Mouse (Mus musculus) lung, postnatal 25 days (tissue): ENCODE data around the gene Vav2.

Experiments
- DNase-seq: peaks from one replicate; pipeline ENCODE4 v3.0.0; 2022; ENCODE audit warnings: low spot score

Gene Vav2

DNA sequence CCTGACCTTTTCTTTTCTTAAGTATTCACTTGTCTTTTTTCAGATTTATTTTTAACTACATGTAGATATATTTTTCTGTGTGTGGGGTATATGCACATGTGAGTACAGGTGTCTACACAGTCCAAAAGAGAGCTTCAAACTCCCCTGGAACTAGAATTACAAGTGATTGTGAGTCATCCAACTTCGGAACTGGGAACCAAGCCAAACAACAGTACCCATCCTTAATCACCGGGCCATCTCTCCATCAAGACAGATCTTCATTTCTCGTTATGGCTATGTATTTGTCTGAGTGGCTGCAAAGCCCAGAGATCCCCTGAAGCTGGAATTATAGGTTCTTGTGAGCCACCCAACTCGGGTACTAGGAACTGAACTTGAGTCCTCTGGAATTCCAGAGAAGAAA is 61.5 kb downstream of the Vav2 start:
- DNase-seq = no peak

DNA sequence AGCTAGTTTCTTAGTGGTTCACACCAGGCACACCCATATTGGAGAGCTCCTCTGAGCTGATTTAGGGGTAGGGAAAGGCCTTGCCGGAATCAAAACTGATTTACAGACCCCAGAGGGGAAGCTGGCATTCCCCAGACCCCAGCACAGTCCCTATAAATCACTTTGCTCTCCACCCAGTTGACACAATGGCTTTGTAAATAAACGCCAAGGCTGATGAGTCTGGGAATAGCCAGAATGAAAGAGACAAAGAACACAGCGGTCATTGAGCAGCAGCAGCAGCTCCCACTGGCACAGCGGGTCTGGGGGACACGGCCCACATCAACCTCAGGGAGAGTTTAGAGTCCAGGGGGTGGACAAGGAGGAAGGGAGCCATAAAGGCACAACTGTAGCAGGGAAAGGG is 65.0 kb downstream of the Vav2 start:
- DNase-seq = no peak

GRCm38 (mm10) chr2:27358461-27358860 is 68.4 kb downstream of the Vav2 start:
- DNase-seq = no peak

GRCm38 (mm10) chr2:27355684-27356083 is 71.1 kb downstream of the Vav2 start:
- no peak for DNase-seq

- DNase-seq = no peak
These were observed 72.1 kb downstream of the Vav2 start for GRCm38 (mm10) chr2:27354610-27355211.

DNA sequence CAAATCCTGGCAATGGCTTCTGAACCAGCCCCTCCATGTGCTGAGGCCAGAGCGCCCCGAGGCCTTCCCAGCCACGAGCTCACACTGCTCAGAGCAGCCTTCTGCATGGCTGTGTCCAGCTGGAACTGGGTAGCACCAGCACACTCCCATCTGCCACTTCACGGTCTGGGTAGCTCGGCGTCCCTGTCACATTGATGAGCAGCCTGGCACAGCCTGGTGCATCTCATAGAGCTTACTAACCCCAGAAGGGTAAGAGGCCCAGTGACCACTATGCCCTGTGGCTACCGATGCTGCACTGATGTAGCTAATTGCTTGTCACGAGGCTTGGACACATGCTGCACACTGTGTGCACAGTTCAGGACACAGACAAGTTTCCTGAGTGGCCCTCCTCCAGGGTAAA is 74.1 kb downstream of the Vav2 start:
- DNase-seq = no peak

DNA sequence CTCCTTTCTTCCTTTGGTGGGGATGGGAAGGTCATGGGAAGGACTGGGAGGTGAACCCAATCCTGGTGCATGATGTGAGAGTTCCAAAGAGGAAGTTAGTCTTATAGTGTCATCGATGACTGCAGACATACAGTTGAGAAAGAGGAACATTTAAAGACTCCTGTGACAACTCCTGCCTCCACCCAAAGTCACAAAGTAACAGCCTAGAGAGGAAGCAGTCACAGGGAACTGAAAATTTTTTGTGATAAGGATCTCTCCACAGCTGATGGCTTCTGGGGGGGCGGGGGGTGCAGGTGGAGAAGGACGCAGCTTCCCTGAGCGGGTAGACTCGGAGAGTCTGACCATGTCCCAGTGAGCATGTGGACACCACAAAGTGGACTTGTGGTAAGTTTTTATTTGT is 76.5 kb downstream of the Vav2 start:
- no peak for DNase-seq

DNA sequence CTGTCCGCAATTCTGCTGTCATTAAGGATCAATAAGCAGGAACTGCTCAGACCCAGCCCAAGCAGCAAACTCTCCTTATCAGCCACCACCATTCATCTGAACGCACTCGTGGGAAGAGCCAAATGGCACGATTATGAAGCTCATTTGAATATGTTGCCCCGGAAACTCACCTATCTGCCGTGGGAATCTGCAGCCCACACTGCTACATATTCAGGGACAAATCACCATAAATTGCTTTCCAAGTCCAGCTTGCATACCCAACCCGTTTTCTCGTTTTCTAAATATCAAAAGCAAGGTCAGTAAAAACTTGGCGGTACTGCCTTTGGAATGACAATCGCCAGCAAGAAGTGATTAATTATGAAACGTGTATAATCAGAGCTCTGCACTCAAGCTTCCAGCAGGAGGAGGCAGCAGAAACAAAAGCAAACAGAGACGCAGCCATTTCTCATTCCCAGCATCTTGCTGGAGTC is 82.8 kb downstream of the Vav2 start:
- no peak for DNase-seq

- DNase-seq = no peak
These were observed 86.2 kb downstream of the Vav2 start for GRCm38 (mm10) chr2:27340682-27341081.

DNA sequence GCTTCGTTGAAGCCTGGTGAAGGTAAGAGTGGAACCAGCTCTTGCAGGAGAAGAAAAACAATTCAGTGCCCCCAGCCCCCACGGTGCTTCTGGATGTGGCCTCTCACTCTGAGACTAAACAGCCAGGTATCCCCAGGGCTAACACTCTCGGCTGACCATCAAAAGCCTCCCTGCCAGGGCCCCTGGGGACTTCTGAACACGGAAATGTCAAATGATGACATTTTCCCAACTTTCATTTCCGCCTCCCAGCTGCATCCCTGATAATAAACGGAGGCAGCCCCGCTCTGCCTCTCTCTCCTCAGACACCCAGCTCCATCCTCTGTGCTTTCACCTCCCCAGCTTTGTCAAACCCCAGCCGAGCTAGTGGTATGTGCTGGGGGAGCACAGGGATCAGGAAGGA is 87.8 kb downstream of the Vav2 start:
- DNase-seq = no peak

- no peak for DNase-seq
These were observed 89.6 kb downstream of the Vav2 start for GRCm38 (mm10) chr2:27337261-27337660.

- DNase-seq = no peak
These were observed 90.2 kb downstream of the Vav2 start for GRCm38 (mm10) chr2:27336600-27336999.

GRCm38 (mm10) chr2:27334816-27335215 is 92.0 kb downstream of the Vav2 start:
- no peak for DNase-seq

GRCm38 (mm10) chr2:27331560-27331959 is 95.3 kb downstream of the Vav2 start:
- DNase-seq = no peak

DNA sequence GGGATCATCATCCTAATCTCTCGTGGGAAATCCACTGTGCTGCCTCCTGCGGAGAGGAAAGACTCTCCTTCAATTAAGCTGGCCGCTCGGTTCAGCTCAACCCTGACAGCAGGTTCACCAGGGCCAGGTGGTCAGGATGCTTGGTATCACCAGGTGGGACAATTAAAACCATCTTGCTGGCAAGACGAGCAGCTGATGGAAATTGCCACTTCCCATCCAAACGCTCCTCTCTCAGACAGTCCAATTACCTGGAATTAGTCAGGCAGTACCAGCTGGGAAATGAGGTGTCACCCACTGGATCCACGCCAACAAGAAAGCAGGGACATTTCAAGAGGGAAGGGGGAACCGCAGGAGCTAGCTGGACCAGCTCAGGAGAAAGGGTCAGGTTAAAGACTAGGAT is 96.4 kb downstream of the Vav2 start:
- no peak for DNase-seq

- DNase-seq = no peak
These were observed 97.3 kb downstream of the Vav2 start for GRCm38 (mm10) chr2:27329386-27330060.

- DNase-seq = peak; percentile 62
These were observed 98.2 kb downstream of the Vav2 start for GRCm38 (mm10) chr2:27328613-27329041.

DNA sequence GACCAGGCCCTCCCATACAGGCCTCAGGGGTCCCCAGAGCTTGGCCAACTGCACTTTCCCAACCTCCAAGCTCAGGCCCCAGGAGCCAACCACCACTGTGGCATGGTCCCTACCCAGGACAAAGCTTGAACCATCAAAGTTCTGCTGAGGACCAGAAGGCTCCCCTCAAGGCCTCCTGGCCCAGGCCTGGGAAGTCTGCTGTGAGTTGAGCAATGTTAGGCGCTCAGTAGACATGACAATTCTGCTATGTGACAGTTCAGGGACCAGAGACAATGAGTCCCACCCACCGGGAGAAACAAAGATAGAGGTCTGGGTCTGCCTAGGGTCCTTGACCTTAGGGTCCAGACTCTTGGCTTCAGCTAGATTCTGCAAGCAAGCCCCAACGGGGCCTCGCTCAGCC is 98.9 kb downstream of the Vav2 start:
- DNase-seq = peak; percentile 49

DNA sequence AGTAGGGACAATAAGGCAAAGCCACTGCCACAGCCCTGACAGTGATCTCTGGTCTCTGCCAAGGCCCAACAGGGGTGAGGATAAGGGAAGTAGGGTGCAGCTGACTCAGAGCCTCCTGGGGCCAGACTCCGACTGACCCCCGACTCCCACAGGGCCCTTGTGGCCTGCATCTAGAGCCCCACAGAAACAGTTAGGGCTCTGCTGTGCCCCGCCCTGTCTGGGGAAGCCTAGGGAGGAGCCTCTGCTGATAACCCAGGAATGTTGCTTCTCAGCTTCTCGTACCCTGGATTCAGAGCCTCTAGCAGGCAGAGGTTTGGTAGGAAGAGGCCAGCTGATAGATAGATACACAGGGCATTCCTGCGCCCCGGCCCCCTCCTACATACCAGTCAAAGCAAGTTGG is 99.8 kb downstream of the Vav2 start:
- DNase-seq = peak; percentile 55

DNA sequence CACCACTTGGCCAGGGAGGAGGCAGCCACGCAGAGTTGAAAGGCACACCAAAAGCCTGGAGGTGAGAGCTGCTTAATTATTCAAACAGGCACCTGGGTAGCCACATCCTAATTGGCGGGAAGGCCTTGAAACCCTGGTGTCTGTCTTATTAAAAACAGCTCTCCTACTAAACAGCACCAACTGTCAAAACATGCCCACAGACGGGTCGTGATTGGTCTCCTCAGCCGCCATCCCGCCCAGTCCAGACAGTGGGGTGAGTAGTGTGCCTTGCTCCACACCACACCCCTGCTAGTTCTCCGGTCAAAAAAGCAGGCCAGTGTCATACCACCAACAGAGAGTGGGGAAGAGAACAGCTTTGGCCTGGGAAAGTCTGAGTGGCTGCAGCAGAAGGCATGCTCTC is 100.5 kb downstream of the Vav2 start:
- no peak for DNase-seq

DNA sequence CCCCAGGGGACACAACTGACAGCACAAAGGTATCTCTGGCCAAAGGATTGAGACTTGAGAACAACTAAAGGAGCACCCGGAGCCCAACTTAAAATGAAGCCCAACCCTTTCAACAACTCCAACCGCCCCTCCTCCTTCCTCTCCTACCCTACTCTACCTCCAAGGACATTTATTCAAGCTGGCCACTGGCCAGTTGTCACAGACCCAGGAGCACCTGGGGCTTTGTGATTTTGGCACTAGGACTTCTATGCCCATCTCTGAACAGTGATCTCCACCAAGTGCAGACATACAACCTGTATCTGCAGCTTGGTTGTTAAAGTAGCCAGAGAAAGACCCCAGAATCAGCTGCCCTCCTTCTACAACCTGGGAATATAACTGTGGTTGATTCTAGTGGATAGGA is 102.1 kb downstream of the Vav2 start:
- peak; percentile 29 for DNase-seq

DNA sequence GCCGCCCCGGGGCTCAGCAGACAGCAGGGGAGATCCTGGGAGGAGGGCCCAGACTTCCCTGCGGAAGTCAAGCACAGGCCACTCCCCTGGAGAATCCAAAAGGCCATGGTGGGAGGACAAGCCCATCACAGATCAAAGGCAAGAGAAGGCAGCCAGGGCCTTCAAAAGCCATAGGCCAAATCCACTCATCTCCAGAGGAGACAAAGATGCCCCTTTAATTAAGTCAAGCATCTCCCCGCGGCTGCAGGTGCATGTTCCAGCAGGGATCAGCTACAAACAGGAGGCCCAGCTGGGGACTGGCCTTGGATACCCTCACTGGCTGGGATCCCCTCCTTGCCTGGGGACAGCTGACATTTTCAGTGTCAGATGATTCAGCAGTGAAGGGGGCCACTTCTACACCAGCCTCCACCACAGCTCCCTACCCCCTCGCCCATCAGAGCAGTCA is 105.4 kb downstream of the Vav2 start:
- no peak for DNase-seq

GRCm38 (mm10) chr2:27320820-27321219 is 106.0 kb downstream of the Vav2 start:
- no peak for DNase-seq

DNA sequence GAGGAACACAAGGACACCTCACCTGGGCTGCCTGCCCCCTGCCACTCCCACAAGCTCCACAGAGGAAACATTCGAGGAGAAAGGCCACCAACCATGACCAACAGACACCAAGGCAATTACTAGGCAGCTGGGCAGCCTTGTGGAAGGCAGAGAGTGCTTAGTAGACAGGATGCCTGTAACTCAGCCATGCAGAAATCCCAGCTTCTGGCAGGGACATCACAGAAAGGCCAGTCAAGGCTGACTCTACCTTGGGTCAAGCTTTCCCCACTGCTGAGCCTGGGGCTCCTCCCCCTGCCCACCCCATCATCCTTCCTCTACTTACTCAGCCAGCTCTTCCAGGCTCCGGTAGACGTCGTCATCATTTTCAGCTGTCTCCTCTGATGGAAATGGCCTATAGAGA is 108.2 kb downstream of the Vav2 start:
- no peak for DNase-seq
